Mouse (Mus musculus) layer of hippocampus, postnatal 36 days (tissue): ENCODE measurements around the gene Aptx. TPM values are rescaled to one million over a fixed set of nuclear protein-coding genes. Genes with fewer than 3 reads are reported as not detected.

ENCODE experiments used
- DNase-seq, 2 experiments: peaks; one replicate each; pipeline ENCODE4 v3.0.0; 2022
- total RNA-seq, 2 experiments: library from RNA; stranded (reverse); gene quantifications; 2 replicates each; pipeline ENCODE4 v1.2.3; 2021

Gene Aptx
- 10 to 100 TPM; 23.4 to 28.7 TPM for total RNA-seq

DNA sequence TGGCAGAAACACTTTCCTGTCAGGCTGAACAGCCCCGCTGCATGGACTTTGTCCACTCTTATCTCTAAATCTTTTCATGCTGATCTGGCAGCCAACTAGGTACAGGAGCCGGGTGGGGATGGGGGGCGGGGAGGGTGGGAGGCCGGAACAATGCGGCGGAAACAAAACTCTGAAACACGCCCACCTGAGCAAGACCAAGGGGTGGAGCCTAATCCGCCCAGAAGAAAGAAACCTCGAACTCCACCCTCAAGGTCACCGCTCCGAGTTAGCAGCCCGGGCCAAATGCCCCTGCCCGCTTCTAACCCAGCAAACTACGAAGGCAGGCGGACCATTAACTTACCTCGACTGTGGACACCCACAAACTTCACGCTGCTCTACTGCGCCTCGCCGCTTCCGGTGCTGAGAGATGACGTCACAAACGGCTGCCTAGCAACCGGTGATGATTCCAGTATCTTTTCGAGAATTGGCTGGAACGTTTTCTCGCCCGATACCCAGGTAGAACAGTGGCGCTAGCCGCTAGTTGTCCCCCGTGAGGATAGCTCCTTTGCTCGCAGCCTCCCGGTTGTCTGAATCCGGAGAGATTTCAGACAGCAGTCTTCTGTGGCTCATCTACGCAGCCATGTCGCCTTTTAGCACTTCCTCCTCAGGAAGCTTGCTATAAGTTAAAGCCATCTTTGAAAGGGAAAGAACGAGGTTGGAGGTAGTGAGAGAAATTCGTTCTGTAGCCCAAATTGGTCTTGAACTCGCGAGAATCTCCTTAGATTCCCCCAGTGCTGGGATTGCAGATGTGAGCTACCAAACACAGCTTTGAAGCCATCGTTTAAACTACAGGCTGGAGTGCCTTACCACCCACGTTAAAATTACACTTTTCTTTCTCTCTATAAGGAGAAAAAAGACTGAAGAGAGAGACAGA is at the start of gene Aptx:
Gene Aptx, minus strand, starts transcription at position 398 of the 913 bp plus-strand sequence.
- peak; percentile 96 for DNase-seq

DNA sequence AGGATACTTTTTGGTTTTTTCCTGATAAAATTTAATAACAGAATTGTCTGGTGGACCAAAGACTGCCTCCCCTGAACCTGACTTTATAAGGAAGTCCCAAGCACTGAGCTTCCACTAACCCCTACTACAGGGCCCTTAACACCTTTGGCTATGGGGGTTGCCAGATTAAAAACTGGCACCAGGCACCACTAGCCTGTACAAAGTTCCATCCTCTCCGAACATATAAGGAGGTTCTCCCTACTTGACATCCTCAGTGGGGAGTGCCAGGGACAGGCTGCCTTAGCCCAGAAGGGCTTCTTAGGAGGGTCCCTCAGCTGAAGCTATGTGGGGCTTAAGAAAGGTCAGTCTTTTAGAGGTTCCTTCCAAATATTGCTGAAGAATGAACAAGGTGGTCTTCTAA is 32.4 kb upstream of the Aptx start:
- no peak for DNase-seq

- no peak for DNase-seq
Observed at GRCm38 (mm10) chr4:40731262-40731661, 28.3 kb upstream of the Aptx start.

GRCm38 (mm10) chr4:40727247-40727646 is 24.3 kb upstream of the Aptx start:
- no peak for DNase-seq

DNA sequence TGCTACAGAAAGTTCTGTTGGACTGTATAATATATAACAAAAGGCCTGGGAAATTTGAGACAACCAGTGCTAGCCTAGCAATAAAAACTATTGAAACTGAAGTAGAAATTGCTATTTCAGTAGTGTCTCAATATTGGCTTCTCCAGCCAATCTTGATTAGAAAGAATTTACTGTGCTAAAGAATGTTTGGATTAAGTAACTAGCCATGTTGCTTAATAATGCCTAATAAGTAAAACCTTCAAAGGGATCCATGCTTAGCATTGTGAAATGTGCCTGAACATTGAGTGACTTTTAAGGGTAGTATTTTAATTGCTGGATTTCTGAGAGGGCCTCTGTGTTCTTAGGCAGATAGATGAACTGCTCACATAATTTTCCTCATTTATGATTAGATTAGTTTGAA is 22.6 kb upstream of the Aptx start:
- DNase-seq: no peak

DNA sequence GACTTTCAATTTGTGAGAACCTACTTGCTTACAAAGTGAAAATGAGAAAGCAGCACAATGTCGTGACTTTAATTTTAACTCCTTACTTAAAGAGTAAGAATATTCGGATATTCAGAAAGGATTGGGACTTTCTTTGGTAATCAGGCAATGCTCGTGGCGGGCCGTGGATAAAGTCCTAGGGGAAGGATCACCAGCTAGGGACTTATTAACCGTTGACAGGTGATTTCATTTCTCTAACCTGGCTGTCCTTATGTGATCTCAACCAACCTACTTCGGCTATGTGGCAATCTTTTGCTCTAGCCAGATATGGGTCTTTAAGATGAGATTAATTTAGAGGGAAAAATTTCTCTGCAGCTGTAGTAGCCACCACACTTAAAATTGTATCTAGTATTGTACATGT is 22.1 kb upstream of the Aptx start:
- DNase-seq: no peak

DNA sequence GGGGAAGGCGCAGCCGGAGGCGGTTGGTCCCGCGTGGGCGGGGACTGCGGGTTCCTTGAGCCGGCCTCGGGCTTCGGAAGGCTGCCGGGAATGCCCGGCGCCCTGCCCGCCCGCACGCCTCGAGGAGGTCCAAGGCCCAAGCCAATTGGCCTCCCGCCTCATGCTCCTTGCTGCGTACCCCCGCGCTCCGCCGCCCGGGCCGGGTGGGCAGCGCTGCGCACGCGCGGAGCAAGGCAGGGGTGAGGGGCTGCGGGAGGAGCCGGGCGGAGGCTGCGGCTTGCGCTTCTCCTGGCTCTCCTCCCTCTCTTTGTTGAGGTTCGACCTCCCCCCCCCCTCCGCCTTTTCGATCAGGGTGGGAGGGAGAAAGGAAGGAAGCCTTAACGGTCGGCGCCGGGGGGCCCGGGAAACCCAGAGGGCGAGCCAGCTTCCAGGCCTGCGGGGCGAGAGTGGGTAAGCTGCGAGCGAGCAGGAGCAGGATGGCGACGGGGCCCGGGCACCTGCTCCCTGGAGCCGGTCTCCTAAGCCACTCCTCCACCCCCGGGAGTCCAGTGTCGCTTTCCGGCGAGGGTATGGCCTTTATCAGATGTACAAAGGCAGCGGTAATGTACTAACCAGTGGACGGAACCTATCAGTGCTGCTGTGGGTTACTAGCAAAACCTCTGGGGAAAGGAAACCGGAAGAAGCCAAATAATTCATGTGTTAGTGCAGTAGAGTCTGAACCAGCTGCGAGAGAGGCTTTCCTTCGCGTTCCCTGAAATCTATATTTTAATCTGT is 19.9 kb upstream of the Aptx start:
- DNase-seq: peak in 1 of 2 experiments; percentile 85

GRCm38 (mm10) chr4:40722011-40722666 is 19.1 kb upstream of the Aptx start, which contains the start of gene Dnaja1:
Gene Dnaja1 (plus strand): TSS chr4:40722150.
- peak; percentile 95 to 96 for DNase-seq

- no peak for DNase-seq
Observed at GRCm38 (mm10) chr4:40720910-40721309, 17.9 kb upstream of the Aptx start.

- DNase-seq: no peak
Observed at GRCm38 (mm10) chr4:40717141-40717540, 14.1 kb upstream of the Aptx start.

DNA sequence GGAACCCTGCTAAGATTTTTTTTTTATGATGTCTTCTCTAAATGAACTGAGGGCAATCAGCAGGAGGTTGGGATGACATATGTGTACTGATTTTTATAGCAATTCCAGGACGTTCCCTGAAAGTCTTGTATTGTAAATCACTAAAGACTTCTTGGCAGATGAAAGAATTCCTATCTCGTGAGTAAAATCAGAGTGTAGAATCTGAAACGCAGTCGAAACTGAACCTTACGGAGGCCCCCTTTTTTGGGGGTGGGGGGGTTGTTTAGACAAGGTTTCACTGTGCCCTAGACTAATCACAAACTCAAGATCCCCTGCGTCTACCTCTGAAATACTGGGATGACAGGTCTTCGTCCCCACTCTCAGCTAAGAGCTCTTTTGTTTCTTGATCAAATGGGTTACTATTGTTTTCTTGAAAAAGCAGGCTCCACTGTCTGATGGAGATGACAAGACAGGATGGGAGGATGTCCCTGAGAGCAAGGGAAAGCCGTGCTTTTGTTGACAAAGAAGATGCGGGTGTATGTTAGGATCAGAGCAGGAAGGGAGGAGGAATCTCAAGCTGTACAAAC is 799 bp upstream of the Aptx start:
- no peak for DNase-seq

DNA sequence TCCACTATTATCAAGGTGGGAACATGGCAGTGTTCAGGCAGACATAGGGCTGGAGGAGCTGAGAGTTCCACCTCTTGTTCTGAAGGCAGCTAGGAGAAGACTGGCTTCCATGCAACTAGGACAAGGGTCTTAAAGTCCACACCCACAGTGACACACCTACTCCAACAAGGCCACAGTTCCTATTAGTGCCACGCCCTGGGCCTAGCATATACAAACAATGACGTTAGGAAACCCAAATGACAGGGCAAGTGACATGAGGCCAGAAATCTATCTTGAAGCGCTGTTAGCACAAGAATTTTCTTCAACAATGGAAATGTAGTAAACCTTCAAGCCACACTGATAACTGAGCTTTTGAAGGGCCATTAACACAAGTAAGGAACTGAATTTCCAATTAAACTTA is 1.2 kb downstream of the Aptx start:
- DNase-seq: no peak

- DNase-seq: no peak
Observed at GRCm38 (mm10) chr4:40700216-40700615, 2.8 kb downstream of the Aptx start.

DNA sequence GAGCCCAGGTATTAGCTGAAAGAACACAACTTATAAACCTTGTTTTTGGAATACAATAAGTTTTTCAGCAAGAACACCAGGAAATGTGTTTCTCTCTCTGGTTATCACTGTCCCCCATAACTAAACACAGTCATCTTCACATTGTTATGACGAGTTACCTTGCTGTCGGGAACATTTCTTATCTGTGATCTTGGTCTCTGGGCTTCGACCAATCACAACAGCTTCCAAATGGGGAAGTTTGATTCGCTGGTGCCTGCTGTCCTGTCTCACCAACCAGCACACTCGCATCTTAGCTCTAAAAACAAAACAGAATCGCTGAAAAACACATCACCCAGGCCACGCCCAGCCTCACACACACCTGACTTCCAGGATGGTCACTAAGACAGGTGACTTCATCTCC is 5.9 kb downstream of the Aptx start:
- no peak for DNase-seq

- DNase-seq: no peak
Observed at GRCm38 (mm10) chr4:40691100-40691499, 11.9 kb downstream of the Aptx start.

DNA sequence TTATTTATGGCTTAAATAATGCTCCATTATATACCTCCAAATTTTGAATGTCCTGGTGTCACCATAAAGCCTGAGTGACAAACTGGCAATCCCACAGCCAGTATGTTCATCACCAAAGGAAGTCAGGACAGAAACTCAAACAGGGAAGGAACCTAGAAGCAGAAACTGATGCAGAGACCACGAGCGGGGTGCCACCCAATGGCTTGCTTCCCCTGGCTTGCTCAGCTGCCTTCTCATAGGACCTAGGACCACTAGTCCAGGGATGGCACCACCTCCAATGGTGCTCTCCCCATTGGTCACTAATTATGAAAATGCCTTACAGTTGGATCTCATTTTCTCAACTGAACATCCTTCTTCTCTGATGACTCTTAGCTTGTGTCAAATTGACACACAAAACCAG is 19.7 kb downstream of the Aptx start:
- no peak for DNase-seq

GRCm38 (mm10) chr4:40682359-40682758 is 20.6 kb downstream of the Aptx start:
- no peak for DNase-seq

DNA sequence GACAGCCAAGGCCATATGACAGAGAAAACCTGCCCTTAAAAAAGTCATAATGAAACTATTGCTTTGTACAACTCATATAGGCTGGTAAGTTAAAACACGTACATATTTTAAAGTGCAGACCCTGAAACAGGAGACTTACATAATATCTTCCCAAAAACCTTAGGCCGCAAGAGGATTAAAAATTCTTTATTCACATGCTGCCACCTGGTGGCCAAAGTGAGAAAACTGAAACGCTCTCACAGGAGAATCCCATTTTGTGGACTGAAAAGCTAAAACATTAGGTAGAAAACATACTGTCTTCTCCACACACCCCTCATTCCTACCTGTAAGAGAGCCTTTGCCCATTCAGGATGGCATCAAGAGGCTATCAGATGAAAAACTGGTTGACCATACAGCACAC is 21.1 kb downstream of the Aptx start:
- peak; percentile 62 to 72 for DNase-seq

DNA sequence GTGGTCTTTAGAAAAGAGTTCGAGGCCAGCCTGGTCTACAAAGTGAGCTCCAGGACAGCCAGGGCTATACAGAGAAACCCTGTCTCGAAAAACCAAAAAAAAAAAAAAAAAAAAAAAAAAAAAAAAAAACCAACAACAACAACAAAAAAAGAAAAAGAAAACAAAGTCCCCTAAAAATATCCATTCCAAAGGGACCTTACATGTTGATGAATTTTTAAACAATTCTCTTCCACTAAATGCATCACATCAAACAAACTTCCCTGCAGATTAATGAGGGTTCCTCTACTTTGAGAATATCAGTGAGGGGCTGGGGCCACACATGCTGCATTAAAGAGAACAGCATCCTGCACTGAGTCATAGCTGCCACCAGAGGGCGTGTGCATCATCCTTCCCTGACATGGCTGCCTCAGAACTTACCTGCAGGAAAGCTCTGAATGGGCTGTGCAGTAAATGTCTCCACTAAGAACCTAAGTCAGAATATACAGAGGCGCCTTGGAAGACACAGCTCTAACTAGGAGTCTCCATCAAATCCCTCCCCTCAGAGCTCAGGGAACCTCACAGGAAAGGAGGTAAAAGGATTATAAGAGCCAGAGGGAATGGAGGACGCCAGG is 22.6 kb downstream of the Aptx start:
- no peak for DNase-seq

DNA sequence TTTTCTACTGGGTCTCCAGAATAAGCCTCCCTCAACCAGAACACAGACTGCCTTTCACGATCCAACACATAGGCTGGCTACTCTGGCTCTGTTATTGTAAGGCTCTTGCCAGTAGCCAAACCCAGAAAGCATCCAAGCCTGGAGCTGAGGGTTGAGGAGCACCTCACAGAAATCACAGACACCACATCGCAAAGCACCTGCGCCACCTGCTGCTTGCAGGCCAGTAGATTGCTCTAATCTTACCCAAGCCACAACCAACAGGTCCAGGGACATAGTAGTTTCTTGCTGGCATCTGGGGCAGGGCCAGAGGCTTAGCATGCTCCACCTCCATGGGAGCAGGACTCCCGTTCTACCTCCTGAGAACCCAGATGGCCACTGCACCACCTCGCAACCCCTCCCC is 25.9 kb downstream of the Aptx start:
- DNase-seq: no peak

- DNase-seq: no peak
Observed at GRCm38 (mm10) chr4:40676338-40676737, 26.7 kb downstream of the Aptx start.

DNA sequence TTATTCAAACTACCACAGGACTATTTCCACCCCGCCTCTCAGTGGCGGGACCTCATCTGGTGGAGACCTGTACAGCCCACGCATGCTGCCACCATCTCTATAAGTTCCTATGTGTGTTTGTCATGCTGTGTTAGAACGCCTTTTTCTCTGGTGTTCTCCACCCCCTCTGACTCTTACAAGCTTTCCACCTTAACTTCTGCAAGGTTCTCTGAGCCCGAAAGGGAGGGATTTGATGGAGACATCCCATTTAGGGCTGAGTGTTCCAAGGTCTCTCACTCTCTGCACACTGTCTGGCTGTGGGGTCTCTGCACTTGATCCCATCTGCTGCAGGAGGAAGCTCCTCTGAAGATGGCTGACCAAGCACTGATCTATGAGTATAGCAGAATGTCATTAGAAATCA is 29.5 kb downstream of the Aptx start:
- no peak for DNase-seq
